Mouse (Mus musculus) ES-E14 (cell line): ENCODE data around the gene Hprt.

ENCODE experiments used
- HCFC1 ChIP-seq: IDR thresholded peaks from 2 replicates; pipeline ENCODE4 v1.6.1; 2012; ENCODE audit warnings: low read length, inconsistent platforms, borderline replicate concordance; ENCODE audit not compliant: insufficient read depth
- MAFK ChIP-seq: IDR thresholded peaks from 2 replicates; pipeline ENCODE4 v1.6.1; 2014; ENCODE audit warnings: mild to moderate bottlenecking, low read depth, low read length, inconsistent platforms; ENCODE audit not compliant: insufficient read depth
- ZNF384 ChIP-seq: IDR thresholded peaks from 2 replicates; pipeline ENCODE4 v1.6.1; 2012; ENCODE audit warnings: low read depth, low read length, inconsistent platforms

DNA sequence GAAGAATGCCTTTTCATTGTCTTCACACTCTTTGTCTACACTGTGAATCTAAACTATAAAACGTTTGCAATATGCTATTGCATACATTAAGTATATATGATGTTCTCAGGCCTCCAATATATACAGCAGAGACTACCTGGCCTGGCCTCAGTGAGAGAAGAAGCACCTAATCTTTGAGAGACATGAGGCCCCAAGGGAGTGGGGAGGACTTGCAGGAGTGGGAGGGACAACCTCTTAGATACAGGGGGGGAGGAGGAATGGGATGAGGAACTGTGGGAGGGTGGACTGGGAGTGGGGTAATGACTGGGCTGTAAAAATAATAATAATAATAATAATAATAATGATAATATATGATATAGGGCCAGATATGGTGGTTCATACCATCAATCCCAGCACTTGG, 9.4 kb upstream of the Hprt start:
- TF ChIP-seq HCFC1: no peak
- TF ChIP-seq ZNF384: no peak
- no peak for TF ChIP-seq MAFK
